Mouse (Mus musculus) lung, adult 18-20 months (tissue): ENCODE measurements around the gene Tbck.

Experiments
- DNase-seq, 2 experiments: peaks; one replicate each; pipeline ENCODE4 v3.0.0; 2022; ENCODE audit warnings: mixed read lengths in 2 of 2

Gene Tbck

DNA sequence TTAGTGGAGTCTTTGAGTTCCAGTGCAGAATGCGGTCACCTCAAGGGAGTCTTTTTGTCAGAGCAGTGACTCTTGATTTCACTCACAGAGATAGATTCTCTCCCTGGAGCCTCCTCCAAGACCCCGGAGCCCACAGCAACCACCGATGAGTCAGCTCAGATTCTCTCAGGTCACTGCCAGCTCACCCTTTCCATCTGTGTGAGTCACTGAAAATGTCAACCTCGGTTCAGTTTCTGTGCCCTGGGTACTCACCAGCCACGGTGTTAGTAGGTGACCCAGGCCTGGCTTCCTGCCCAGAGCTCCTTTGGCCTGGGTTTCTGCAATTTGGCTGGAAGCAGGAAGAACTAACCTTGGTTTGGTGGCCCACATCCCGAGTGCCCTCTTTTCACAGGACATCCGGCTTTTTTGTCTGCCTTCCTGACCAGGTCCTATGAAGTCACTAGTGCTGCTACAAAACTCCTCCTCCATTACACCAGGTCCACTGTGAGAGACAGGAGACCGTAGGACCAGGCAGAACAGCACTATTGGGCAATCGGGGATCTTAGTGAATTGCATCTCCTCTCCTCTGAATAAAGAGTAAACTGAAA, 187.5 kb downstream of the Tbck start:
- peak; percentile 53 to 65 for DNase-seq

- DNase-seq: no peak
Observed at GRCm38 (mm10) chr3:132873251-132873650, 189.3 kb downstream of the Tbck start.

DNA sequence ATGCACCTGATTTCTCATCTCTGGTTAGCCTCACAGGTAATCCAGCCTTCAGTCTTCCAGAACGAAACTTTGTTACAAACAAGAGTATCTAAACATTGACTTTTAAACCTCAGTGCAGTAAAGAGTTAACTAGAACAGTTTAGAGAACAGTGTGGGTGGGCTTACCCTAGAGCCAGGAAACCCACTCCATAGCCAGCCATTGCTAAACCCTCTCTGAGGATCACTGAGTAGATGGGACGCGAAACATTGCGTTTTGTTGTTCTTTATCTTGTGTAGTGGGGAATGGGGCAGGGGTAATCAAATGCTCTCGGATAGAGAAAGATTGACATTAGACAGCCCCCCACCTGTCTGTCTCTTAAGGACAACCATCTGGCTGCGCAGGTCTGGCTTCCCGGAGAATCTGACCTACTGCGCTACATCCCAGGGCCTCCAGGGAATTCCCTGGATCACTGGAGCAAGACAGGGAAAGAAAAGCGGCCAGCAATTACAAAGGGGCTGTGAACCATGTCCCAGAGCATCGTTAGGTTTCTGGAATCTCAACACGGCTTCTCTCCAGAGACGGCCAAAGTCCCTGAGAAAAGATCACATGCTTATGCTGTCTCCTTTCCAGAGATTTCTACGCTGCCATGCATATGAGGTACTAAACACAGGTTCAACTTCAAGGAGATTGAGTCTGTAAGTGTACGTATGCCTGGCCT, 192.2 kb downstream of the Tbck start:
- no peak for DNase-seq

GRCm38 (mm10) chr3:132876933-132877676, 193.2 kb downstream of the Tbck start:
- DNase-seq: no peak

- DNase-seq: no peak
Observed at GRCm38 (mm10) chr3:132880361-132880760, 196.4 kb downstream of the Tbck start.

DNA sequence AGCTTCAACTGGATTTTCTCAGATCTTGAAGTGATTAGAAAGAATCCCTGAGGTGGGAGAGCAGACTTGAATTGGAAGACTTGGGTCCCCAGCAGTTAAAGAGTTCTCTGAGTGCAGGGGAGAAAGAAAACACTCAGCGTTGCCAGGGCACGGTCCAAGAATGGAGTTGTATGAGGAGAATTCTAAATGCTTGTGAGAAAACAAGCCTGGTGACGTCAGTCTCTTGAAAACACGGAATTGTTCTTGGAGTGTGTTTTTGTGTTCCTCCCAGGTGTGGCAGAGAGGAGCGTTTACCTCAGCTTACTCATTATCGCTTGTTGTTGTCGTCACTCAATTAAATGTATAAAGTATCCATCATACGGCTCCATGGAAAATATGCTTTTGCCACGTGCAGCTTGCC, 196.9 kb downstream of the Tbck start:
- DNase-seq: peak; percentile 58 to 77

DNA sequence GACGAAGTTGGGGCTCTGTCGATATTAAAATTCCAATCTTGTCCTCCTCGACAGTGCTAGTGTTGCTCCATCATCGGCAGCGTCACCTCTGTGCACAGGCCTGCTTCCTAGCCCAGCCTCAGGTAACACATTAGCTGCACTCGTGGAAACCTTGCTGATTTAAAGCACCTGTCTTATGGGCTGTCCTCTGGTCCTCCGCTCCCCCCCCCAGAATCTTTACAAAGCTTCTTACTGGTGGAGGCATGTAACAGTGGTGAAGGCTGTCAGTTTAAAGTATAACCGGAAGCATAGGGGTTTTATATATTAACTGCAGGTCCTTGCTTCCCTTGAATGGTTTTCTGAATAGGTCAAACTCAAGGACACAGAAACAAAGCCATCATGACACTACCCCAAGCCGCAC, 199.3 kb downstream of the Tbck start:
- no peak for DNase-seq

DNA sequence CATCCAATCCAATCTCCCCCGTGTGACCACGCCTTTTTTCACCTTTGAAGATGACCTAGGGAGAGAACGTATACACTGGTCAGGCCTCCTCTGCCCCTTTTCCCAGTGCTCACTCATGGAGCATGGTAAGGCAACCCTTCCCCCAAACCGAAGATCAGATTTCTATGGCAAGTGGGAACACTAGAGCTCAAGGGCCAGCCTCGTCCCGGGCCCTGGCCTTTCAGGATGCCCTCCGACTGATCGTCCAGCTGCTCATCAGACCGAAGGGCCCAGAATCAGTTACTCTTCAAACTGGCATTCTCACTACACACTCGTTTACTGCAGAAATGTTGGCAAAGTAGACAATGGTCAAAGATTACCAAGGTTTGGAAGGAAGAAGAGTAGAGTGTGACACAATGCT, 200.5 kb downstream of the Tbck start:
- DNase-seq: no peak

DNA sequence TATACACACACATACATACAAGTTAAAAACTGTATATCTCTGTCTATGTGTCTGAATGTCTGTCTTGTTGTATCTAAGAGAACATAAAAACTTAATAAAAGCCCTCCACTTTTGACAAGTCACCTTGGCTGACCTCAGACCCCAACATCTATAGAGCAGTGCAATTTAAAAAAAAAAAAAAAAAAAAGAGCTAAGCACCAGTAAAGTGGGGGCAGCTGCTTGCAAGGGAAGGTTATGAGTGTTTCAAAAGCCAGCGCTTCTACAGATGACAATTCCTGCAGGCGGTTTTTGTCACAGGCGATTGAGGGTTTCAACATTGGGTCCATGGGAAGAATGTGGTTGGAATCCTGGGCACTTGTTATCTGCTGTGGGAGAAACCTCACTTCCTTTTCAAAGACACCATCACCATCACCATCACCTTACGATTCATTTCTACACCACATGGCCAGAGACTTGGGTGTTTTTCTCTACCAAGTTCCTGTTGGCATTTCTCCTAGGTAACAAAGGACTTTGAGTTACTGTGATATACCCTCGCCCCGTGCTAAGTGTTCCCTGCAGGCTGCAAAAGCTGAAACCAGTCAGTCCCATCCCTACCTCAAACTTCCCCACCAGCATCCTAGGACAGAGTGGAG, 202.6 kb downstream of the Tbck start:
- DNase-seq: no peak

- no peak for DNase-seq
Observed at GRCm38 (mm10) chr3:132887074-132887848, 203.3 kb downstream of the Tbck start.
